Mouse (Mus musculus): ENCODE data around the gene Ost4. TPM values are rescaled to one million over a fixed set of nuclear protein-coding genes. Genes with fewer than 3 reads are reported as not detected.
A peak's percentile ranks its signal among the peaks of the same experiment; 100 is the strongest.

The Ost4 gene
- polyA plus RNA-seq, 1 experiment from 2014 or later = 465 TPM

DNA sequence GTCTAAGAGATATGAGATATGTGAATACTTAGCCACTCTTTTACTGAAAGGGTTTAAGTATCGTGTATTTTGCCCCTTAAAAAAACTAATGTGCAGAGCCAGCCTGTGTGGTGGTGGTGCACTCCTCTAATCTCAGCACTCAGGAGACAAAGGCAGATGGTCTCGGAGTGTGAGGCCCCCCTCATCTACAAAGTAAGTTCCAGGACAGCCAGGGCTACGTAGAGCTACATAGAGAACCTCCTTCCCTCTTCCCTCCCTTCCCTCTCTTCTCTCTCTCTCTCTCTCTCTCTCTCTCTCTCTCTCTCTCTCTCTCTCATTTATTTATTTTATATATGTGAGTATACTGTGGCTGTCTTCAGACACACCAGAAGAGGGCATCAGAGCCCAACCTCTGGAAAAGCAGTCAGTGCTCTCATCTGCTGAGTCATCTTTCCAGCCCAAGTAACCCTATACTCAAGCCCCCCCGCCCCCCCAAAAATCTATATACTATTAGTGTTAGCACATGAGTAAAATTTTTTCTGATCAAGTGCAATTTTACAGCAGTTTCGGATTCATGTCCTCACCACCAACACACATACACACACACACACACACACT, 28.1 kb downstream of the Ost4 start:
- WGBS = 65% methylated on average over 5 of the region's 5 CpGs

DNA sequence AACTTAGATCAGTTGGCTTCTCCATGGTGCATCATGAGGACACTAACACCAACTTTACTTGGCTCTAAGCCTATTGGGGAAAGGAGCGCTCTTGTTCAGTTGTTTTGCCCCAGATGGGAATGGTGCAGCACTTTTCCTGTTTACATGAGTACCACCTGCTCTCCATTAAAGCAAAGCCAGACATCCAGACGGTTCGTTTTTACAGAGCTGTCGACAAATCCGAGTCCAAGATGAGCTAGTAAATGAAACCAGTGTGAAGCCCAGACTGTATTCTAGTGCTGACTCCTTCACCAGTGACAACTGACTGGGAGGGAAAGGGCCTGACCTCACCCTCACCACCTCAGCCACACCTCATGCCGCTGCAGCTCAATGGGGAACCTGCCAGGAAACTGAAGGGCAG, 29.0 kb downstream of the Ost4 start:
- no peak; the same call in 1 of the 2 replicates for ATAC-seq (ENCODE audit: insufficient read depth, low FRiP score)
- Histone ChIP-seq H3K27me3 (ENCODE audit: control insufficient read depth, insufficient read depth, low read length) (no peaks in the 10 kb centered on the region), H3K9ac (ENCODE audit: low read length) (no peak overlapping the region), H3K27ac (ENCODE audit: low read length) (0 out of 2 replicates have a peak overlapping the region, but pooled peaks have one; percentile 19), H3K36me3 (ENCODE audit: control insufficient read depth, insufficient read depth, low read length) (peaks cover 20% of the 10 kb centered on the region), H3K9me3 (replicated peaks; ENCODE audit: control insufficient read depth, low read length) (no peaks in the 10 kb centered on the region), H3K4me1 (ENCODE audit: control insufficient read depth, insufficient read depth, low read length) (no peaks in the 10 kb centered on the region), H3K4me2 (ENCODE audit: low read depth, low read length) (no peak overlapping the region), H3K4me3 (replicated peaks; ENCODE audit: low read length) (no peak overlapping the region)
- WGBS = 35% methylated on average over 6 of the region's 6 CpGs

More for the DNA sequence above, 28.1 kb downstream of the Ost4 start:
- no peaks in the 10 kb centered on the region for H3K27me3 ChIP-seq (ENCODE audit: control insufficient read depth, insufficient read depth, low read length)
- no peak overlapping the region for H3K27ac ChIP-seq (ENCODE audit: low read length)
- no peaks in the 10 kb centered on the region for H3K9me3 ChIP-seq (replicated peaks; ENCODE audit: control insufficient read depth, low read length)
- H3K36me3 ChIP-seq (ENCODE audit: control insufficient read depth, insufficient read depth, low read length) = peaks cover 12% of the 10 kb centered on the region
- H3K9ac ChIP-seq (ENCODE audit: low read length) = no peak overlapping the region
- H3K4me1 ChIP-seq (ENCODE audit: control insufficient read depth, insufficient read depth, low read length) = no peaks in the 10 kb centered on the region
- H3K4me2 ChIP-seq (ENCODE audit: low read depth, low read length) = no peak overlapping the region
- no peak overlapping the region for H3K4me3 ChIP-seq (replicated peaks; ENCODE audit: low read length)
- ATAC-seq (ENCODE audit: insufficient read depth, low FRiP score) = peak; percentile 33; the same call in 1 of the 2 replicates

DNA sequence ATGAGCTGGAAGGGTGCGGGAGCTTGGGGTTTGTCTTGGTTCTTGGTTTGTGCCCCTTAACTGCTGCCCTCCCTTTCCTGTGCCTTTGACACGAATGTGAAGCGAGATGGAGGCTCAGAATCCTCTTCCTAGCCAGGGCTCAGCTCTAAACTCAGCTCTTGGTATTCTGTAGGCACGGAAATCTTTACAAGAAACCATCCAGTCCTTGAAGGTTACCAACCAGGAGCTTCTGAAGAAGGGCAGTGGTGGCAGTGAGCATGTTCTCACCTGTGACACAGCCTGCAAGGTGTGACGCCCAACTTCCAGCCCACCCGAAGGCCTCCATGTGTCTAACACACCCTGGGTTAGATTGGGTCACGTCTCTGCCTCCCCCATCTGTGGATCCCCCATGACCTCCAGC, 33.2 kb downstream of the Ost4 start:
- 88% methylated on average over 7 of the region's 7 CpGs for WGBS
- H3K4me2 ChIP-seq (ENCODE audit: low read depth, low read length) = no peak overlapping the region
- H3K27me3 ChIP-seq (ENCODE audit: control insufficient read depth, insufficient read depth, low read length) = no peaks in the 10 kb centered on the region
- H3K36me3 ChIP-seq (ENCODE audit: control insufficient read depth, insufficient read depth, low read length) = peaks cover 23% of the 10 kb centered on the region
- ATAC-seq (ENCODE audit: insufficient read depth, low FRiP score) = no peak
- H3K4me3 ChIP-seq (replicated peaks; ENCODE audit: low read length) = no peak overlapping the region
- H3K4me1 ChIP-seq (ENCODE audit: control insufficient read depth, insufficient read depth, low read length) = peaks cover 6% of the 10 kb centered on the region
- H3K9ac ChIP-seq (ENCODE audit: low read length) = no peak overlapping the region
- H3K27ac ChIP-seq (ENCODE audit: low read length) = no peak overlapping the region
- no peaks in the 10 kb centered on the region for H3K9me3 ChIP-seq (replicated peaks; ENCODE audit: control insufficient read depth, low read length)

DNA sequence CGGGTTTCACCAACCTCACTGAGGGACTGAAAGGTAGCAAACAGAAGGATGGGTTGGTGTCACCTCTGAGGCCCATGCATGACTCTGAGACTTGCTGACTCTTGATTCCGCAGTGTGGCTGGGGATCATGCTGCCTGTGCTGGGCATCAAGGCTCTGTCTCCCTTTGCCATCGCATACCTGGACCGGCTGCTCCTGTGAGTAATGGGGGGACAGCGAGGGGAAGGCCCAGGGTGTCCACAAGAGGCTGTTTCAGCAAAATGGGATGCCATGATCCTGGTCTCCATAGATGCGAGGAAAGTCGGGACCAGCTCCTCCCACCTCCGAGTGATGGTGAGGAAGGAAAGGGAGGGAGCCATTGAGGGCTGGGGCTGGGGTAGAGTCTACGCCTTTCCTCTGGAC, 35.0 kb downstream of the Ost4 start:
- Histone ChIP-seq H3K27ac (ENCODE audit: low read length) (no peak overlapping the region), H3K9ac (ENCODE audit: low read length) (no peak overlapping the region), H3K27me3 (ENCODE audit: control insufficient read depth, insufficient read depth, low read length) (no peaks in the 10 kb centered on the region), H3K4me3 (replicated peaks; ENCODE audit: low read length) (no peak overlapping the region), H3K4me1 (ENCODE audit: control insufficient read depth, insufficient read depth, low read length) (peaks cover 6% of the 10 kb centered on the region), H3K36me3 (ENCODE audit: control insufficient read depth, insufficient read depth, low read length) (peaks cover 23% of the 10 kb centered on the region), H3K9me3 (replicated peaks; ENCODE audit: control insufficient read depth, low read length) (no peaks in the 10 kb centered on the region), H3K4me2 (ENCODE audit: low read depth, low read length) (no peak overlapping the region)
- 92% methylated on average over 9 of the region's 9 CpGs for WGBS
- no peak for ATAC-seq (ENCODE audit: insufficient read depth, low FRiP score)

- Histone ChIP-seq H3K27me3 (ENCODE audit: control insufficient read depth, insufficient read depth, low read length) (no peaks in the 10 kb centered on the region), H3K4me1 (ENCODE audit: control insufficient read depth, insufficient read depth, low read length) (peaks cover 6% of the 10 kb centered on the region), H3K36me3 (ENCODE audit: control insufficient read depth, insufficient read depth, low read length) (peaks cover 16% of the 10 kb centered on the region), H3K9ac (ENCODE audit: low read length) (peak overlapping the region; percentile 96), H3K27ac (ENCODE audit: low read length) (peak overlapping the region; percentile 71), H3K9me3 (replicated peaks; ENCODE audit: control insufficient read depth, low read length) (no peaks in the 10 kb centered on the region), H3K4me2 (ENCODE audit: low read depth, low read length) (peak overlapping the region; percentile 86), H3K4me3 (replicated peaks; ENCODE audit: low read length) (peak overlapping the region; percentile 97)
- no peak for ATAC-seq (ENCODE audit: insufficient read depth, low FRiP score)
- 14% methylated on average over 2 of the region's 2 CpGs for WGBS
These were observed 37.5 kb downstream of the Ost4 start for GRCm38 (mm10) chr5:30870131-30870406.

DNA sequence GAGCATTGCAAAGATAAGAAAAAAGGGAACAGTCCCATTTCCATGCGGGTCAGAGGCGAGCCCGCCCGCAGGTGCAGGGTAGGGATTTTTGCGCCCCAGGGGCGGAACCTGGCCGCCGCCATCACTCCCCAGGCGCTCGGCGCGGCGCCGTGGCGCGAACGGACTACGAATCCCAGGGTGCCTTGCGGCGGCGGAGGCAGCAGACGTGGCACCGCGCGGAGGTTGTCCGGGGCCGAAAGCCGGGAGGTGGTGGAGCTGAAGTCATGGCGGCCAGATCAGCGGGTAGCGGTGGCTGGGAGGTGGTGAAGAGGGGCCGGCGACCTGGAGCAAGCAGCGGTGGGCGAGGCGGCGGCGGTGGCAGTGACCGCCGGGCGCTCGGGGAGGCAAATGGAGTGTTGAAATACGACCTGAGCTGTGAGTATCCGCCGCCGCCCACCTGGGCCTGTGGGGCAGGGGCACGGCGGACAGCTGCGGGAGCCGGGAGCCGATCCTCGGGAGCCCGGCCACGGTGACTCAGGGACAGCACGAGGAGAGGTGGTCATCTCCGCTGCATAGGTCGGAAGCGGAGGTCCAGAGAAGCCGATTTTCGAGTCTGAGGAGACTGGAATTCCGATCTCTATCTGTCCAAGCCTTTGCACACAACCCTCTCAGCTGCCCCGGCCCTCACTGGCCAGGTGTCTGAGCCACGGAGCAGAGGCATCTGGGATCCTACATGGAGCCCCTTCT, 38.0 kb downstream of the Ost4 start:
- Histone ChIP-seq H3K4me2 (ENCODE audit: low read depth, low read length) (peak overlapping the region; percentile 86), H3K4me3 (replicated peaks; ENCODE audit: low read length) (peak overlapping the region; percentile 97), H3K9me3 (replicated peaks; ENCODE audit: control insufficient read depth, low read length) (no peaks in the 10 kb centered on the region), H3K27ac (ENCODE audit: low read length) (peak overlapping the region; percentile 71), H3K27me3 (ENCODE audit: control insufficient read depth, insufficient read depth, low read length) (no peaks in the 10 kb centered on the region), H3K36me3 (ENCODE audit: control insufficient read depth, insufficient read depth, low read length) (peaks cover 12% of the 10 kb centered on the region), H3K9ac (ENCODE audit: low read length) (peak overlapping the region; percentile 96), H3K4me1 (ENCODE audit: control insufficient read depth, insufficient read depth, low read length) (peaks cover 6% of the 10 kb centered on the region)
- ATAC-seq (ENCODE audit: insufficient read depth, low FRiP score) = peak; percentile 94
- under 1% methylated on average over 63 of the region's 63 CpGs for WGBS

- no peaks in the 10 kb centered on the region for H3K27me3 ChIP-seq (ENCODE audit: control insufficient read depth, insufficient read depth, low read length)
- H3K27ac ChIP-seq (ENCODE audit: low read length) = peak overlapping the region; percentile 25; the same call in 1 of the 2 replicates
- H3K36me3 ChIP-seq (ENCODE audit: control insufficient read depth, insufficient read depth, low read length) = peaks cover 6% of the 10 kb centered on the region; the same call in 1 of the 2 replicates
- ATAC-seq (ENCODE audit: insufficient read depth, low FRiP score) = no peak
- no peaks in the 10 kb centered on the region for H3K9me3 ChIP-seq (replicated peaks; ENCODE audit: control insufficient read depth, low read length)
- WGBS = 15% methylated on average over 9 of the region's 9 CpGs
- peaks cover 10% of the 10 kb centered on the region for H3K4me1 ChIP-seq (ENCODE audit: control insufficient read depth, insufficient read depth, low read length)
- H3K9ac ChIP-seq (ENCODE audit: low read length) = peak overlapping the region; percentile 96
- peak overlapping the region; percentile 97 for H3K4me3 ChIP-seq (replicated peaks; ENCODE audit: low read length)
- peak overlapping the region; percentile 54 for H3K4me2 ChIP-seq (ENCODE audit: low read depth, low read length)
These were observed 38.6 kb downstream of the Ost4 start for GRCm38 (mm10) chr5:30868981-30869380.

GRCm38 (mm10) chr5:30867712-30868111, 39.9 kb downstream of the Ost4 start, which contains the start of gene Tmem214:
Gene Tmem214 (plus strand): TSS chr5:30868012.
- Histone ChIP-seq H3K4me3 (replicated peaks; ENCODE audit: low read length) (no peak within 1 kb of the TSS), H3K9ac (ENCODE audit: low read length) (peak within 1 kb of the TSS; percentile 96; the same call in 1 of the 2 replicates), H3K27me3 (ENCODE audit: control insufficient read depth, insufficient read depth, low read length) (no peaks in the 10 kb centered on the region), H3K9me3 (replicated peaks; ENCODE audit: control insufficient read depth, low read length) (no peaks in the 10 kb centered on the region), H3K36me3 (ENCODE audit: control insufficient read depth, insufficient read depth, low read length) (peaks cover under 1% of the 10 kb centered on the region; the same call in 1 of the 2 replicates), H3K4me2 (ENCODE audit: low read depth, low read length) (0 out of 2 replicates have a peak within 1 kb of the TSS, but pooled peaks have one; percentile 54), H3K4me1 (ENCODE audit: control insufficient read depth, insufficient read depth, low read length) (peaks cover 10% of the 10 kb centered on the region), H3K27ac (ENCODE audit: low read length) (no peak within 1 kb of the TSS)
- 95% methylated on average over 3 of the region's 3 CpGs for WGBS
- no peak for ATAC-seq (ENCODE audit: insufficient read depth, low FRiP score)

- no peak overlapping the region for H3K4me2 ChIP-seq (ENCODE audit: low read depth, low read length)
These were observed 40.7 kb downstream of the Ost4 start for GRCm38 (mm10) chr5:30866871-30867270.

More at GRCm38 (mm10) chr5:30866871-30867270, 40.7 kb downstream of the Ost4 start:
- Histone ChIP-seq H3K27me3 (ENCODE audit: control insufficient read depth, insufficient read depth, low read length) (no peaks in the 10 kb centered on the region), H3K9me3 (replicated peaks; ENCODE audit: control insufficient read depth, low read length) (no peaks in the 10 kb centered on the region), H3K27ac (ENCODE audit: low read length) (no peak overlapping the region), H3K4me1 (ENCODE audit: control insufficient read depth, insufficient read depth, low read length) (peaks cover 10% of the 10 kb centered on the region), H3K4me3 (replicated peaks; ENCODE audit: low read length) (no peak overlapping the region), H3K36me3 (ENCODE audit: control insufficient read depth, insufficient read depth, low read length) (no peaks in the 10 kb centered on the region), H3K9ac (ENCODE audit: low read length) (no peak overlapping the region)
- WGBS = 79% methylated on average over 3 of the region's 3 CpGs
- ATAC-seq (ENCODE audit: insufficient read depth, low FRiP score) = no peak
